Mouse (Mus musculus) heart, embryonic 16.5 days (tissue): ENCODE results near the gene Defb25. TPM values are rescaled to one million over a fixed set of nuclear protein-coding genes. Genes with fewer than 3 reads are reported as not detected.
"Not testable (repeated sequence)": the region's sequence is repeated elsewhere in the genome, so short reads cannot be mapped to it uniquely, and the experiment has no call there.

Experiments
- ATAC-seq: fragments of 200-750 bp; cut with Nextera tagmentation; replicated peaks from 2 replicates; pipeline ENCODE4 v1.8.0; 2017; ENCODE audit warnings: moderate number of reproducible peaks; ENCODE audit not compliant: insufficient read depth, low FRiP score; ENCODE audit errors: extremely low read depth
- H3K27ac ChIP-seq: fragments of 300-500 bp; sonication (generic); 2 replicates; pipeline ENCODE4 v1.5.1; 2014; ENCODE audit warnings: mild to moderate bottlenecking, low read length, control low read depth, moderate library complexity
- H3K27me3 ChIP-seq: fragments of 300-500 bp; sonication (generic); 2 replicates; pipeline ENCODE4 v1.6.1; 2014; ENCODE audit warnings: low read length, mixed read lengths; ENCODE audit not compliant: control insufficient read depth, insufficient read depth
- H3K36me3 ChIP-seq: fragments of 300-500 bp; sonication (generic); 2 replicates; pipeline ENCODE4 v1.6.1; 2014; ENCODE audit not compliant: control insufficient read depth, insufficient read depth
- H3K4me1 ChIP-seq: fragments of 300-500 bp; sonication (generic); 2 replicates; pipeline ENCODE4 v1.6.1; 2014; ENCODE audit warnings: low read length, mixed read lengths; ENCODE audit not compliant: control insufficient read depth, insufficient read depth
- H3K4me2 ChIP-seq: fragments of 300-500 bp; sonication (generic); 2 replicates; pipeline ENCODE4 v1.6.1; 2014; ENCODE audit warnings: low read depth, mild to moderate bottlenecking, control low read depth, low read length
- H3K4me3 ChIP-seq: fragments of 300-500 bp; sonication (generic); 2 replicates; pipeline ENCODE4 v1.5.1; 2014; ENCODE audit warnings: mild to moderate bottlenecking, control low read depth, low read length
- H3K9ac ChIP-seq: fragments of 300-500 bp; sonication (generic); 2 replicates; pipeline ENCODE4 v1.6.1; 2014; ENCODE audit warnings: low read length, control low read depth
- H3K9me3 ChIP-seq: fragments of 300-500 bp; sonication (generic); replicated peaks from 2 replicates; pipeline ENCODE4 v1.6.1; 2016; ENCODE audit warnings: low read length; ENCODE audit not compliant: control insufficient read depth
- WGBS: fragments of 180-500 bp; shearing (Covaris S2); extraction: QIAGEN DNeasy Blood & Tissue Kit; methylation state at CpG from one replicate; pipeline ENCODE4 v1.1.7; 2014; 5-methylcytosine and 5-hydroxymethylcytosine counted together
- polyA plus RNA-seq: library from polyadenylated mRNA; unstranded; fragments of >200 nt; fragmentation: Nextera tagmentation; extraction: Ambion mirVana; gene quantifications from 2 replicates; pipeline ENCODE4 v1.2.1, GENCODE M21; 2015

Gene Defb25
- polyA plus RNA-seq = 0.88 TPM in 1 of 2 replicates, not detected in the other

- H3K27ac ChIP-seq = no peak within 1 kb of the TSS
- H3K9me3 ChIP-seq = no peaks in the 10 kb centered on the region
- H3K9ac ChIP-seq = no peak within 1 kb of the TSS
- no peak within 1 kb of the TSS for H3K4me3 ChIP-seq
- H3K36me3 ChIP-seq = no peaks in the 10 kb centered on the region
- WGBS = 79% methylated on average over 7 of the region's 7 CpGs
- no peak for ATAC-seq
- no peak within 1 kb of the TSS for H3K4me2 ChIP-seq
- H3K27me3 ChIP-seq = peaks cover 19% of the 10 kb centered on the region
- H3K4me1 ChIP-seq = peaks cover 9% of the 10 kb centered on the region
Measured at GRCm38 (mm10) chr2:152622953-152623352, at the start of gene Defb25. Gene Defb25, minus strand, starts transcription at chr2:152623053.

GRCm38 (mm10) chr2:152672166-152672565, 49.3 kb upstream of the Defb25 start:
- H3K4me2 ChIP-seq = peak overlapping the region; percentile 92
- peak overlapping the region; percentile 98 for H3K4me3 ChIP-seq
- no peaks in the 10 kb centered on the region for H3K27me3 ChIP-seq
- peak overlapping the region; percentile 10; the same call in 1 of the 2 replicates for H3K9ac ChIP-seq
- H3K36me3 ChIP-seq = peaks cover 9% of the 10 kb centered on the region; the same call in 1 of the 2 replicates
- no peak for ATAC-seq
- no peaks in the 10 kb centered on the region for H3K9me3 ChIP-seq
- peaks cover 38% of the 10 kb centered on the region for H3K4me1 ChIP-seq
- no peak overlapping the region for H3K27ac ChIP-seq
- WGBS = 81% methylated on average over 12 of the region's 12 CpGs

GRCm38 (mm10) chr2:152671642-152671999, 48.8 kb upstream of the Defb25 start:
- H3K4me1 ChIP-seq = peaks cover 38% of the 10 kb centered on the region
- peak; percentile 19; the same call in 1 of the 2 replicates for ATAC-seq
- H3K27me3 ChIP-seq = no peaks in the 10 kb centered on the region
- peak overlapping the region; percentile 92 for H3K4me2 ChIP-seq
- no peaks in the 10 kb centered on the region for H3K9me3 ChIP-seq
- peak overlapping the region; percentile 98 for H3K4me3 ChIP-seq
- H3K9ac ChIP-seq = peak overlapping the region; percentile 98; the same call in 1 of the 2 replicates
- peaks cover 9% of the 10 kb centered on the region; the same call in 1 of the 2 replicates for H3K36me3 ChIP-seq
- WGBS = 18% methylated on average over 5 of the region's 5 CpGs
- H3K27ac ChIP-seq = peak overlapping the region; percentile 19

- WGBS = 30% methylated on average over 9 of the region's 9 CpGs
- peak overlapping the region; percentile 92 for H3K4me2 ChIP-seq
- no peak for ATAC-seq
- H3K4me1 ChIP-seq = peaks cover 38% of the 10 kb centered on the region
- peaks cover 7% of the 10 kb centered on the region; the same call in 1 of the 2 replicates for H3K36me3 ChIP-seq
- H3K27me3 ChIP-seq = no peaks in the 10 kb centered on the region
- H3K9ac ChIP-seq = peak overlapping the region; percentile 98
- peak overlapping the region; percentile 98 for H3K4me3 ChIP-seq
- no peaks in the 10 kb centered on the region for H3K9me3 ChIP-seq
- peak overlapping the region; percentile 92 for H3K27ac ChIP-seq
Measured at GRCm38 (mm10) chr2:152670983-152671641, 48.3 kb upstream of the Defb25 start.

GRCm38 (mm10) chr2:152669639-152670484, 47.0 kb upstream of the Defb25 start:
- under 1% methylated on average over 45 of the region's 46 CpGs for WGBS
- Histone ChIP-seq H3K4me3 (peak overlapping the region; percentile 98), H3K27ac (peak overlapping the region; percentile 92), H3K9ac (peak overlapping the region; percentile 98), H3K4me2 (peak overlapping the region; percentile 92), H3K36me3 (peaks cover 5% of the 10 kb centered on the region; the same call in 1 of the 2 replicates), H3K27me3 (no peaks in the 10 kb centered on the region), H3K4me1 (peaks cover 35% of the 10 kb centered on the region), H3K9me3 (no peaks in the 10 kb centered on the region)
- peak; percentile 30 for ATAC-seq

- Histone ChIP-seq H3K4me3 (peak within 1 kb of the TSS; percentile 98), H3K9me3 (no peaks in the 10 kb centered on the region), H3K36me3 (peaks cover 5% of the 10 kb centered on the region; the same call in 1 of the 2 replicates), H3K4me2 (peak within 1 kb of the TSS; percentile 92), H3K27ac (peak within 1 kb of the TSS; percentile 92), H3K27me3 (0 out of 2 replicates have a peak, but pooled peaks cover 2% of the 10 kb centered on the region), H3K9ac (peak within 1 kb of the TSS; percentile 98), H3K4me1 (peaks cover 34% of the 10 kb centered on the region)
- under 1% methylated on average over 35 of the region's 35 CpGs for WGBS
- ATAC-seq = peak; percentile 73
Measured at GRCm38 (mm10) chr2:152669256-152669638, 46.4 kb upstream of the Defb25 start, which contains the start of gene H13. Gene H13, plus strand, starts transcription at chr2:152669461.

GRCm38 (mm10) chr2:152666191-152666590, 43.3 kb upstream of the Defb25 start:
- peaks cover 12% of the 10 kb centered on the region for H3K4me1 ChIP-seq
- H3K9ac ChIP-seq, H3K36me3 ChIP-seq, H3K27me3 ChIP-seq, H3K27ac ChIP-seq, ATAC-seq, H3K9me3 ChIP-seq, H3K4me2 ChIP-seq, H3K4me3 ChIP-seq: not testable (repeated sequence)
- 65% methylated on average over 3 of the region's 3 CpGs for WGBS

- ATAC-seq = no peak
- 70% methylated on average over 6 of the region's 6 CpGs for WGBS
- H3K27me3 ChIP-seq = 0 out of 2 replicates have a peak, but pooled peaks cover 2% of the 10 kb centered on the region
Measured at GRCm38 (mm10) chr2:152661163-152661562, 38.3 kb upstream of the Defb25 start.

More at GRCm38 (mm10) chr2:152661163-152661562, 38.3 kb upstream of the Defb25 start:
- Histone ChIP-seq H3K27ac (no peak overlapping the region), H3K4me2 (no peak overlapping the region), H3K36me3 (no peaks in the 10 kb centered on the region), H3K4me3 (no peak overlapping the region), H3K9ac (no peak overlapping the region), H3K9me3 (no peaks in the 10 kb centered on the region; the same call in 1 of the 2 replicates), H3K4me1 (no peaks in the 10 kb centered on the region)
